In the genomic region with DNA sequence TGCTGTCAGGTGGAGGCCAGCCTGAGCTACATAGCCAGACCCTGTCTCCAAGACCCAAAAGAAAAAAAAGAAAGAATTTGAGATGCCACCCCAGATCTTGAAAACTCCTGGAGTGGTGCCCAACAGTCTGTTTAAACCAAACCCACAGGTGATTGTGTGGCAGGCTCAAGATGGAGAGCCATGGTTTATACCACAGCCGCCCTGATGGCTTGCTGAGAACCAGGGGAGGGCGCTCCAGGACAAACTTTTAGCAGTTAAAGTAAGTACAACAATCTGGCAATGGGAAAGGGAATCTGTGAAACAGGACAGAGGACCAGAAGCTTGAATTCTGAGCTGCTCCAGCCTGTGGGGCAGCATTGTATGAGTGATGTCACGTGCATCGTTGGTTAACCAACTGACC, we compare ENCODE assay signal across 8 mouse cellular contexts. TPM values are rescaled to one million over a fixed set of nuclear protein-coding genes. Genes with fewer than 3 reads are reported as not detected.
A peak's percentile ranks its signal among the peaks of the same experiment; 100 is the strongest.
DNase-seq lines count a peak whose midpoint lies in the region; ATAC-seq and TF ChIP-seq lines count a peak whose summit lies in the region.
"Had no signal": no experiment of that assay in that cellular context is flagged by ENCODE, and none has a peak within 500 bp of the region (broad histone marks: within the 10 kb centered on the region; RNA-seq: fewer than 3 reads in every experiment).

No protein-coding gene starts in this region.

- peak; percentile 67 for DNase-seq in kidney, postnatal 0 days (ENCODE audit: low spot score)
- DNase-seq in B cell, adult 2 months, result peak; percentile 8
- peak; percentile 37 for DNase-seq in c-Kit-positive CD71-positive TER-119-negative erythroid progenitor cells, embryonic 14.5 days (ENCODE audit: low read depth)
- DNase-seq in lung, postnatal 14 days, result peak; percentile 62
- DNase-seq in urinary bladder, postnatal 10 days (ENCODE audit: low spot score), result no peak
- DNase-seq: liver, embryonic 13.5 days had no signal

- H3K36me3 ChIP-seq in kidney, postnatal 0 days (ENCODE audit: insufficient read depth, low read length), result no peaks in the 10 kb centered on the region
- H3K36me3 ChIP-seq in kidney, embryonic 15.5 days, result no peaks in the 10 kb centered on the region
- no peaks in the 10 kb centered on the region for H3K36me3 ChIP-seq in E14TG2a.4 (ENCODE audit: insufficient read depth, low read length)
- H3K36me3 ChIP-seq: liver, embryonic 13.5 days had no signal

- no peak overlapping the region for H3K27ac ChIP-seq in kidney, postnatal 0 days
- no peak overlapping the region for H3K27ac ChIP-seq in kidney, embryonic 15.5 days
- H3K27ac ChIP-seq: liver, embryonic 13.5 days had no signal

- no peak overlapping the region for H3K9ac ChIP-seq in kidney, postnatal 0 days (ENCODE audit: low read depth, low read length)
- no peak overlapping the region for H3K9ac ChIP-seq in kidney, embryonic 15.5 days
- H3K9ac ChIP-seq: liver, embryonic 13.5 days had no signal

- H3K4me3 ChIP-seq in kidney, postnatal 0 days (replicated peaks; ENCODE audit: low read depth, low read length), result no peak overlapping the region
- no peak overlapping the region for H3K4me3 ChIP-seq in kidney, embryonic 15.5 days (replicated peaks)
- H3K4me3 ChIP-seq in E14TG2a.4 (replicated peaks; ENCODE audit: low read length), result no peak overlapping the region
- H3K4me3 ChIP-seq: liver, embryonic 13.5 days had no signal

- no peak for ATAC-seq in kidney, postnatal 0 days (replicated peaks; ENCODE audit: low FRiP score, low read depth)
- no peak for ATAC-seq in kidney, embryonic 15.5 days (replicated peaks; ENCODE audit: low FRiP score)

- 76% methylated on average over 4 of the region's 4 CpGs for WGBS in kidney, postnatal 0 days
- 69% methylated on average over 4 of the region's 4 CpGs for WGBS in kidney, embryonic 15.5 days

- H3K4me1 ChIP-seq in kidney, postnatal 0 days (replicated peaks; ENCODE audit: insufficient read depth, low read length), result peaks cover 12% of the 10 kb centered on the region
- peaks cover 27% of the 10 kb centered on the region for H3K4me1 ChIP-seq in kidney, embryonic 15.5 days
- H3K4me1 ChIP-seq in E14TG2a.4 (replicated peaks; ENCODE audit: low read depth, low read length), result peaks cover 78% of the 10 kb centered on the region

- H3K4me2 ChIP-seq in kidney, postnatal 0 days (ENCODE audit: low read length), result no peak overlapping the region
- H3K4me2 ChIP-seq in kidney, embryonic 15.5 days, result no peak overlapping the region
- H3K4me2 ChIP-seq: liver, embryonic 13.5 days had no signal

- no peaks in the 10 kb centered on the region for H3K27me3 ChIP-seq in kidney, postnatal 0 days (ENCODE audit: insufficient read depth, low read length)
- H3K27me3 ChIP-seq in kidney, embryonic 15.5 days, result no peaks in the 10 kb centered on the region
- H3K27me3 ChIP-seq in E14TG2a.4 (ENCODE audit: insufficient read depth, low read length), result no peaks in the 10 kb centered on the region
- H3K27me3 ChIP-seq: liver, embryonic 13.5 days had no signal

- H3K9me3 ChIP-seq in kidney, postnatal 0 days (replicated peaks; ENCODE audit: low read length), result no peaks in the 10 kb centered on the region
- 0 out of 2 replicates have a peak, but pooled peaks cover 2% of the 10 kb centered on the region for H3K9me3 ChIP-seq in kidney, embryonic 15.5 days (replicated peaks)
- no peaks in the 10 kb centered on the region for H3K9me3 ChIP-seq in E14TG2a.4 (ENCODE audit: low read length)
- H3K9me3 ChIP-seq: liver, embryonic 13.5 days had no signal

- peak; percentile 68 for TF ChIP-seq CTCF in kidney, postnatal 0 days (IDR thresholded peaks at IDR 0.05; ENCODE audit: low read depth)
- TF ChIP-seq CTCF in E14TG2a.4 (conservative IDR thresholded peaks at IDR 0.05; ENCODE audit: low read length), result peak; percentile 46

RNA-seq across cellular contexts. Expression of gene Mrpl33, which starts 1.8 kb away (rescaled TPM):
- polyA plus RNA-seq in kidney, postnatal 0 days (2015; fragmentation: Nextera tagmentation; extraction: Ambion mirVana), result 369 and 406 TPM in 2 replicates
- polyA plus RNA-seq in kidney, embryonic 15.5 days (2015; fragmentation: Nextera tagmentation; extraction: Ambion mirVana), result 272 and 284 TPM in 2 replicates
